Mouse (Mus musculus): ENCODE measurements around the gene Ccdc89. TPM values are rescaled to one million over a fixed set of nuclear protein-coding genes. Genes with fewer than 3 reads are reported as not detected.

Ccdc89 gene
- 4.1 TPM for polyA plus RNA-seq (2014; fragmentation: Illumina TruSeq; extraction: RNeasy Lipid Tissue Mini Kit (QIAGEN cat#74804); ENCODE audit: low read depth, low replicate concordance)

GRCm38 (mm10) chr7:90426020-90427001 is at the start of gene Ccdc89:
TSS of gene Ccdc89 (plus strand) at chr7:90426577.

DNA sequence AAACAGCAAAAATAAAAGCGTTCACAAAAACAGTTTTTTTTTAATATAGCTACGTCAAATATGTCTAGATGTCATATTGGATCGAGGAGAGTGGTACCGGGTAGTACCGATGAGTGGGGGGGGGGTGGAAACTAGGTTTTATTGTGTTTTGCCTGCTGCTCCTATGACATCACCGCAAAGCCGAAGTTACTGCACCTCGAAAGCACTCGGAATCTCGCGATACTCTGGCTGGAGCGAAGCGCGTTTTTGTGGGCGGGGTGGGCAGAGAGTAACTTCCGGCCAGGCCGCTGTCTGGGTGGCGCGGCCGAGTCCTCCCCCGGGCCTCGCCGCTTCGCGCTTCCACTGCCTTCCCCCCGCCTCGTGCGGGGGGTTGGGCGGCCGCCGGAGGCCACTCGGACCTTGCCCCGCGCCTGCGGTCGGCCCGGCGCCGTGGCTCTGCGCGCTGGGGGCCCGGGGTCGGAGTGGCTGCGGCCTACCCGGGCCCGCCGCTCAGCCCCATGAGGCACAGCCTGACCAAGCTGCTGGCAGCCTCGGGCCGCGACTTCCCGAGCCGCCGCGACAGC is 16.2 kb downstream of the Ccdc89 start, which contains the start of gene Crebzf:
Gene Crebzf (plus strand): TSS at position 212 of the 563 bp plus-strand sequence.

DNA sequence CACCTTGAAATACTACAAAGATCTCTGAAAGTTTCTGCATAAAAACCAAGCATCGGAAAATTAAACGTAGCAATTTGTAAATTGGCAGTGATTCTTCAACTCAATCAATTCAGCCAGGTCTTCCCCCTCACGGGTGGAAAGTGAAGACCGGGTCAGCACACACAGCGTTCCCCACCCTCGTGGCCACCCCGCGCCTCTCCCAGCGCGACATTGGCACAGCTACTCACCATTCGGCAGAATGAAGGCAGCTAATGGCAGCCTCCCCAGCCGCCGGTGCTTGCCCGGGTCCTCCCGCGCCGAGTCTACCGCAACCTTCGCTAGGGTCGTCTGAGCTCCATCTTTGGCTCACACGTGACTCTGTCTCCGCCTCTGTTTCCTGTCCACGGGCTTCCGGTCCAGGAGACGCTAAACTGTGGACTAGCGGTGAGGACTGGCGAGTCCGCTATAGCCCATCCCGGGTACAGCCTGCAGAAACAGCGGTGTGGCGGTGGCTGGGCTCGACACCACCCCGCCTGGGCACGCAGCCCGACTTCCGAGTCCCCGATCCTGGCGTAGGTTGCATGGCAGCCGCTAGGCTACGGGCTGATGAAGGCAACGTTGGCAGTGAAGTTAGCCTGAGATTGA is 30.6 kb downstream of the Ccdc89 start, which contains the start of gene Tmem126a:
Gene Tmem126a (minus strand): TSS at position 385 of the 624 bp plus-strand sequence.

GRCm38 (mm10) chr7:90475793-90476312 is 49.5 kb downstream of the Ccdc89 start, which contains the start of gene Tmem126b:
TSS of gene Tmem126b (minus strand) at chr7:90476001.

GRCm38 (mm10) chr7:90476313-90477245 is 50.2 kb downstream of the Ccdc89 start, which contains the start of gene Dlg2:
TSS of gene Dlg2 (plus strand) at chr7:90476672.

Other genes with a start within 250 kb of the Ccdc89 start
- 2.9 TPM for gene Ccdc83, start 160.8 kb upstream of the Ccdc89 start, polyA plus RNA-seq (2014; fragmentation: Illumina TruSeq; extraction: RNeasy Lipid Tissue Mini Kit (QIAGEN cat#74804); ENCODE audit: low read depth, low replicate concordance)
- gene Sytl2, start 124.3 kb upstream of the Ccdc89 start, polyA plus RNA-seq (2014; fragmentation: Illumina TruSeq; extraction: RNeasy Lipid Tissue Mini Kit (QIAGEN cat#74804); ENCODE audit: low read depth, low replicate concordance) = 7.8 TPM
- gene Crebzf, start 16.2 kb downstream of the Ccdc89 start, polyA plus RNA-seq (2014; fragmentation: Illumina TruSeq; extraction: RNeasy Lipid Tissue Mini Kit (QIAGEN cat#74804); ENCODE audit: low read depth, low replicate concordance) = 59.1 TPM
- gene Tmem126a, start 30.7 kb downstream of the Ccdc89 start, polyA plus RNA-seq (2014; fragmentation: Illumina TruSeq; extraction: RNeasy Lipid Tissue Mini Kit (QIAGEN cat#74804); ENCODE audit: low read depth, low replicate concordance) = 55.7 TPM
- 21.0 TPM for gene Tmem126b, start 49.4 kb downstream of the Ccdc89 start, polyA plus RNA-seq (2014; fragmentation: Illumina TruSeq; extraction: RNeasy Lipid Tissue Mini Kit (QIAGEN cat#74804); ENCODE audit: low read depth, low replicate concordance)
- 4.0 TPM for gene Dlg2, start 50.1 kb downstream of the Ccdc89 start, polyA plus RNA-seq (2014; fragmentation: Illumina TruSeq; extraction: RNeasy Lipid Tissue Mini Kit (QIAGEN cat#74804); ENCODE audit: low read depth, low replicate concordance)